Mouse (Mus musculus) forebrain, embryonic 13.5 days (tissue): ENCODE measurements around the gene Rnf149. TPM values are rescaled to one million over a fixed set of nuclear protein-coding genes. Genes with fewer than 3 reads are reported as not detected.

Source experiments
- ATAC-seq: fragments of 200-750 bp; cut with Nextera tagmentation; 2 replicates; pipeline ENCODE4 v1.8.0; 2017
- H3K27ac ChIP-seq: fragments of 300-500 bp; sonication (generic); 2 replicates; pipeline ENCODE4 v1.5.1; 2015; ENCODE audit warnings: inconsistent platforms, mild to moderate bottlenecking, moderate library complexity
- H3K27me3 ChIP-seq: fragments of 300-500 bp; sonication (generic); 2 replicates; pipeline ENCODE4 v1.6.1; 2015; ENCODE audit warnings: mild to moderate bottlenecking, inconsistent platforms
- H3K36me3 ChIP-seq: fragments of 300-500 bp; sonication (generic); 2 replicates; pipeline ENCODE4 v1.6.1; 2015; ENCODE audit warnings: mild to moderate bottlenecking, inconsistent platforms; ENCODE audit not compliant: poor library complexity, severe bottlenecking
- H3K4me1 ChIP-seq: fragments of 300-500 bp; sonication (generic); 2 replicates; pipeline ENCODE4 v1.6.1; 2015; ENCODE audit warnings: inconsistent platforms
- H3K4me2 ChIP-seq: fragments of 300-500 bp; sonication (generic); 2 replicates; pipeline ENCODE4 v1.6.1; 2015; ENCODE audit warnings: inconsistent platforms, mild to moderate bottlenecking, moderate library complexity
- H3K4me3 ChIP-seq: fragments of 300-500 bp; sonication (generic); 2 replicates; pipeline ENCODE4 v1.5.1; 2015; ENCODE audit warnings: mild to moderate bottlenecking, inconsistent platforms
- H3K9ac ChIP-seq: fragments of 300-500 bp; sonication (generic); 2 replicates; pipeline ENCODE4 v1.6.1; 2015; ENCODE audit warnings: mild to moderate bottlenecking, inconsistent platforms
- H3K9me3 ChIP-seq: fragments of 300-500 bp; sonication (generic); replicated peaks from 2 replicates; pipeline ENCODE4 v1.6.1; 2016; ENCODE audit warnings: inconsistent platforms
- WGBS: fragments of 180-500 bp; shearing (Covaris S2); methylation state at CpG from one replicate; pipeline ENCODE4 v1.1.7; 2015; 5-methylcytosine and 5-hydroxymethylcytosine counted together
- polyA plus RNA-seq: library from polyadenylated mRNA; unstranded; fragments of >200 nt; fragmentation: Nextera tagmentation; extraction: Ambion mirVana; gene quantifications from 2 replicates; pipeline ENCODE4 v1.2.1, GENCODE M21; 2015

Rnf149 gene
- polyA plus RNA-seq, 1 experiment from 2014 or later, result 20.0 TPM

DNA sequence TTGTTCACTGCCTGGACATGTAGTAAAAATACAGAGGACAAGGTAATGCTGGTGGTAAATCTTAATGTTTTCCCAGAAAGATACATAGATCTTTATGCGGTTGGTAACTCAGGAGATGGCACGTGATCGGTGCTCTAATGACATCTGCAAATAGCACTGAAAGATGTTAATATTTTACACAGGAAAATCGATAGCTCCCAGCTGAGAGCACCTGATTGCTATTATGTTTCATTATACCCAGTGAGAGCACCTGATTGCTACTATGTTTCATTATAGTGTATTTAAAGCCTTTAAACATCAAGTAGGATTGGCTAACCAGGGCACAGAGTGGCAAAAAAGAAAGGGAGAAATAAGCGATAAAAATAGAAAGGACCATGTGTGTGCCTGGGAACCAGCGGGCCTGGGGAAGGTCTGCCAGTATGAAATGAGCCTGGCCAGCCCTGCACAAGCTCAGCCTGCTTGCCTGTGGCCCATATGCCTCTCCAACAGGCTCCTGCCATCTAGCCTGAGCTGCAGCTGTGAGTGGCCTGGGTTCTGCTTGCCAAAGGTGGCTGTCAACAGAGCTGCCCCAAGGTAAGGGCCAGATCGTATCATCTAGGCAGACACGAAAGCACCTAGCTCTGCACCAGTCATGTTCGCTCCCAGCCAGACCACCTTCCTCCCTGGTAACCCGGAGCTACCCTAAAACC lies 61.8 kb downstream of the Rnf149 start:
- H3K9me3 ChIP-seq, result 0 out of 2 replicates have a peak, but pooled peaks cover 3% of the 10 kb centered on the region
- no peak overlapping the region for H3K27ac ChIP-seq
- no peaks in the 10 kb centered on the region for H3K4me1 ChIP-seq
- ATAC-seq, result no peak
- WGBS, result 88% methylated on average over 10 of the region's 10 CpGs
- H3K36me3 ChIP-seq, result no peaks in the 10 kb centered on the region
- no peak overlapping the region for H3K9ac ChIP-seq
- no peaks in the 10 kb centered on the region for H3K27me3 ChIP-seq
- no peak overlapping the region for H3K4me3 ChIP-seq
- H3K4me2 ChIP-seq, result no peak overlapping the region

DNA sequence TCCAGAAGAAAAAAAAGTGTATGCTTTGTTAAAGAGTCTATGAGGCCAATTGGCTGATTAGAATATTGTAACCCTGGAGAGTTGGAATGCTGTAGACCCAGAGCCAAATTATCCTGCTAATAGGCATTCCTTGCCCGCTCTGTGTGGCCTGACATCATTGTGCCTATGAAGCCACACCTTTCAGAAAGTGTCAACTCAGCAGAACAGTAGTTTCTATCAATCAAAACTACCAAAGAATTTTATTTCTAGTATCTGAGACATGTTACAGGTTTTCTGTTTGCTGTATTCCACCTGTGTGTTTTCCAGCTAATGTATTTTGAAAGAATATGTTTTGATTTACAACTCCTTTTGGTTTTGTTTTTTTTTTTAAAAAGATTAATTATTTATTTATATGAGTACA lies 65.0 kb downstream of the Rnf149 start:
- H3K4me2 ChIP-seq, result no peak overlapping the region
- H3K9me3 ChIP-seq, result no peaks in the 10 kb centered on the region
- no peaks in the 10 kb centered on the region for H3K4me1 ChIP-seq
- H3K27me3 ChIP-seq, result no peaks in the 10 kb centered on the region
- no peaks in the 10 kb centered on the region for H3K36me3 ChIP-seq
- no peak overlapping the region for H3K9ac ChIP-seq
- H3K27ac ChIP-seq, result no peak overlapping the region
- H3K4me3 ChIP-seq, result no peak overlapping the region
- no peak for ATAC-seq
- WGBS, result 64% methylated on average over 1 of the region's 1 CpGs

DNA sequence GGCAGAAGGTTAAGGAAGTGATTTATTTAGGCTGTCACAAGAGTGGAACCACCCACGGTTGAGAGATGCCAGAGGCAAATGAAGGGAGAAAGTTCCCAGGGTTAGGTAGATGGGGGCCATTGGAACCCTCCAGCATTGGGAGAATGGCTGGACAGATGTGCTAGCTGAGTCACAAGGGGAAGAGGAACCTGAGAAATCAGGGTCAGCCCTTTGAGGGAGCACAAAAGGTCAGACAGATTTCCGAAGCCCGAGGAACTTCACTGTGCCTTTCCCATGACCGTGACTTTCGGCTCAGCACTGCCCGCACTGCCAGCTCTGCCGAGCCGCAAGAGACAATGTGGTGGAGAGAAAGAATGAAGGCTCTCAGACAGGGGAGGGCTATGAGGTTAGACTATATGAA lies 65.4 kb downstream of the Rnf149 start:
- 74% methylated on average over 8 of the region's 8 CpGs for WGBS
- H3K27me3 ChIP-seq, result no peaks in the 10 kb centered on the region

DNA sequence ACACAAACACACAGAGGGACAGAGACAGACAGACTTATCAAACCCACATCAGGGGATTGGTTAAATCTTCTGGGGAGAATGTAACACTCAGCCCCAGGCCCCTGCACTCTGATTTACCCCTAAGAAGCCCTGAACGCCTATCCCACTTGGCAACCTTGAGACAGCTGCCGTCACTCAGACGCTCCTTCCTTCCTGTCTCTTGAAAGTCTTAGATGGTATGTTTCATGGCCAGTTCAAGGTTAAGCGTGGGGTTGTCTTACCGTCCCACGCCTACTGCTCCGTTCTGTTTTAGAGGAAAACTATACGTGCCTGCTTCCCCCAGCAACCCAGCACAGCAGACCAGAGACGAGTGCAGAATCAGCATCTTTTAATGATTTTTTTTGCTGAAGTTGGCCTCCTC lies 71.6 kb downstream of the Rnf149 start:
- no peak overlapping the region for H3K9ac ChIP-seq
- WGBS, result 84% methylated on average over 9 of the region's 9 CpGs
- H3K36me3 ChIP-seq, result no peaks in the 10 kb centered on the region
- no peaks in the 10 kb centered on the region for H3K4me1 ChIP-seq
- H3K27ac ChIP-seq, result no peak overlapping the region
- no peaks in the 10 kb centered on the region for H3K27me3 ChIP-seq
- H3K9me3 ChIP-seq, result no peaks in the 10 kb centered on the region
- H3K4me2 ChIP-seq, result no peak overlapping the region
- no peak for ATAC-seq
- H3K4me3 ChIP-seq, result no peak overlapping the region

More for the DNA sequence above, 65.4 kb downstream of the Rnf149 start:
- H3K36me3 ChIP-seq, result no peaks in the 10 kb centered on the region
- H3K27ac ChIP-seq, result no peak overlapping the region
- no peaks in the 10 kb centered on the region for H3K4me1 ChIP-seq
- no peaks in the 10 kb centered on the region for H3K9me3 ChIP-seq
- H3K4me3 ChIP-seq, result no peak overlapping the region
- no peak overlapping the region for H3K4me2 ChIP-seq
- ATAC-seq, result no peak
- H3K9ac ChIP-seq, result no peak overlapping the region

DNA sequence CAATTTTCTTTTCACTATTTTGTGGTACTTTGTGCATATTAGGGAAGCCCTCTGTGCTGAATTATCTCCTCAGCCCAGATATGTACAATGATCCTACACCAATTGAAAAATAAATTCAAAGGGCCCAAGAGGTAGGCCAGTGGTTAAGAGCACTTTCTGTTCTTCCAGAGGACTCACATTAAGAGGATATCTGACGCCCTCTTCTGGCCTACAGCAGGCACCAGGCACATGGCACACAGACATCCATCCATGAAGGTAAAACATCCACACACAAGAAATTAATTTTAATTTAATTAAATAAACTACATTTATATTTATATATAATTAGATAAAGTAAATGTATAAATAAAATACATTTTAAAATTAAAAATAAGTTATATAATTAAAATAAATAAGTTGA lies 72.9 kb downstream of the Rnf149 start:
- Histone ChIP-seq H3K27me3 (no peaks in the 10 kb centered on the region), H3K9ac (no peak overlapping the region), H3K9me3 (no peaks in the 10 kb centered on the region), H3K27ac (no peak overlapping the region), H3K4me1 (no peaks in the 10 kb centered on the region), H3K36me3 (no peaks in the 10 kb centered on the region), H3K4me2 (no peak overlapping the region), H3K4me3 (no peak overlapping the region)
- no peak for ATAC-seq
- 5% methylated on average over 1 of the region's 1 CpGs for WGBS

DNA sequence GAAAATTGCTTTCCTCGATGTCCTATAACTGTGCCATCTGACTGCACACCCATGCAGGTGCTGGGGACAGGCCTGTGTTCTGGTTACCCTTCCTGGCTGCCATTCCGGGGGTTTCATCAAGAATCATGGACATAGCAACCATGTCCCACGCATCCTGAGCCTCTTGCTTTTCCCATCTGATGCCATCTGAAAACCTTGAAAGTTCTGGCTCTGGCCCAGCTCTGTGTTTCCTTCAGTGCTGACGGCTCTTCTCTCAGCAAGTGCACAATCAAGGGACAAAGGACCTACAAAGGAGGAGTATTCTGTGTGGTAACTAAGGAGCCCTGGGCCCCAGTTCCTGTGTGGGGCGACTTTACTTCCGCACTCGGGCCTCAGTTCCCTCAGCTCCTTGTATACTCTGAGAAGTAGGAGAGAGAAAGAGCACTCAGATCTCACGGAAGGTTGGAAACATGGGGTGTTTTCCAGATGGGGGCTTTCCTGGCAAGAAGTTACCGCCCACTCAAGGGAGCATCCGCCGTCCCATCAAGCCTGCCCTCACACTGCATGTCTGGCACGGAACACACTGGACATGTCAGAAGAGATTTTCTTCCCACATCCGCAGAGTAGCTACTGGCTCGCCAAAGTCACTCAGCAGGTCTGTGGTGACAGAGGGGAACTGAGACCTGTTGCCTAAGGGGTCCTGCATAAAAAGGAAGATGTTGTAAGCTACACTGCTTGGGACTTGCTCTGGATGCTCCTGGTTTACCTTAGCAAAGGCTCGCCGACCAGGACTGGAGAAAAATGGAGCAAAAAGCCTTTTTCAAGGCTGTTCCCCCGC lies 74.2 kb downstream of the Rnf149 start:
- no peaks in the 10 kb centered on the region for H3K36me3 ChIP-seq
- 84% methylated on average over 17 of the region's 17 CpGs for WGBS
- no peak for ATAC-seq
- H3K27ac ChIP-seq, result no peak overlapping the region
- no peak overlapping the region for H3K9ac ChIP-seq
- no peaks in the 10 kb centered on the region for H3K27me3 ChIP-seq
- no peaks in the 10 kb centered on the region for H3K9me3 ChIP-seq
- H3K4me2 ChIP-seq, result no peak overlapping the region
- no peaks in the 10 kb centered on the region for H3K4me1 ChIP-seq
- H3K4me3 ChIP-seq, result no peak overlapping the region

Other genes starting within 250 kb of the Rnf149 start
- 419 and 458 TPM in 2 replicates for gene Rpl31, start 209.6 kb downstream of the Rnf149 start, polyA plus RNA-seq
- gene Tbc1d8, start 98.7 kb downstream of the Rnf149 start, polyA plus RNA-seq, result 6.1 and 6.9 TPM in 2 replicates
- gene Cnot11, start 42.4 kb downstream of the Rnf149 start, polyA plus RNA-seq, result 15.9 and 17.2 TPM in 2 replicates
- gene Creg2, start 74.1 kb upstream of the Rnf149 start, polyA plus RNA-seq, result 0.33 and 0.56 TPM in 2 replicates
- 0.18 and 0.20 TPM in 2 replicates for gene Rfx8, start 143.6 kb upstream of the Rnf149 start, polyA plus RNA-seq
- not detected in 2 replicates for gene Gm3646, start 227.9 kb upstream of the Rnf149 start, polyA plus RNA-seq